Mouse (Mus musculus) CD4-positive helper T cell, adult 2 months (primary cell): ENCODE measurements around the gene Gm11168.
A peak's percentile ranks its signal among the peaks of the same experiment; 100 is the strongest.
"Not testable (repeated sequence)": the region's sequence is repeated elsewhere in the genome, so short reads cannot be mapped to it uniquely, and the experiment has no call there.

Experiments
- DNase-seq: peaks from one replicate; pipeline ENCODE4 v3.0.0-alpha.2; 2012; ENCODE audit warnings: low read depth, missing footprints, low spot score

Gm11168 gene

DNA sequence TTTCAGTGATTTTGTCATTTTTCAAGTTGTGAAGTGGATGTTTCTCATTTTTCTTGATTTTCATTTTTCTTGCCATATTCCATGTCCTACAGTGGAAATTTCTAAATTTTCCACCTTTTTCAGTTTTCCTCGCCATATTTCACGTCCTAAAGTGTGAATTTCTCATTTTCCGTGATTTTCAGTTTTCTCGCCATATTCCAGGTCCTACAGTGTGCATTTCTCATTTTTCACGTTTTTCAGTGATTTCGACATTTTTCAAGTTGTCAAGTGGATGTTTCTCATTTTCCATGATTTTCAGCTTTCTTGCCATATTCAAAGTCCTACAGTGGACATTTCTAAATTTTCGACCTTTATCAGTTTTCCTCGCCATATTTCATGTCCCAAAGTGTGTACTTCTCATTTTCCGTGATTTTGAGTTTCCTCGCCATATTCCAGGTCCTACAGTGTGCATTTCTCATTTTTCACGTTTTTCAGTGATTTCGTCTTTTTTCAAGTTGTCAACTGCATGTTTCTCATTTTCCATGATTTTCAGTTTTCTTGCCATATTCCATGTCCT is 21.8 kb downstream of the Gm11168 start, which contains the start of gene Gm10717:
Gene Gm10717 (plus strand): TSS at position 506 of the 556 bp plus-strand sequence.
- DNase-seq: not testable (repeated sequence)

GRCm38 (mm10) chr9:3025653-3026052 is 22.5 kb downstream of the Gm11168 start:
- DNase-seq: not testable (repeated sequence)

DNA sequence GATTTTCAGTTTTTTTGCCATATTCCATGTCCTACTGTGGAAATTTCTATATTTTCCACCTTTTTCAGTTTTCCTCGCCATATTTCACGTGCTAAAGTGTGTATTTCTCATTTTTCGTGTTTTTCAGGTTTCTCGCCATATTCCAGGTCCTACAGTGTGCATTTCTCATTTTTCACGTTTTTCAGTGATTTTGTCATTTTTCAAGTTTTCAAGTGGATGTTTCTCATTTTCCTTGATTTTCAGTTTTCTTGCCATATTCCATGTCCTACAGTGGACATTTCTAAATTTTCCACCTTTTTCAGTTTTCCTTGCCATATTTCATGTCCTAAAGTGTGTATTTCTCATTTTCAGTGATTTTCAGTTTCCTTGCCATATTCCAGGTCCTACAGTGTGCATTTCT is 23.0 kb downstream of the Gm11168 start:
- DNase-seq: not testable (repeated sequence)

- not testable (repeated sequence) for DNase-seq
Measured at GRCm38 (mm10) chr9:3026741-3027140, 23.6 kb downstream of the Gm11168 start.

DNA sequence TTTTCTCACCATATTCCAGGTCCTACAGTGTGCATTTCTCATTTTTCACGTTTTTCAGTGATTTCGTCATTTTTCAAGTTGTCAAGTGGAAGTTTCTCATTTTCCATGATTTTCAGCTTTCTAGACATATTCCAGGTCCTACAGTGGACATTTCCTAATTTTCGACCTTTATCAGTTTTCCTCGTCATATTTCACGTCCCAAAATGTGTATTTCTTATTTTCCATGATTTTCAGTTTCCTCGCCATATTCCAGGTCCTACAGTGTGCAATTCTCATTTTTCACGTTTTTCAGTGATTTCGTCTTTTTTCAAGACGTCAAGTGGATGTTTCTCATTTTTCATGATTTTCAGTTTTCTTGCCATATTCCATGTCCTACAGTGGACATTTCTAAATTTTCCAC is 24.1 kb downstream of the Gm11168 start:
- peak; percentile 58 for DNase-seq

DNA sequence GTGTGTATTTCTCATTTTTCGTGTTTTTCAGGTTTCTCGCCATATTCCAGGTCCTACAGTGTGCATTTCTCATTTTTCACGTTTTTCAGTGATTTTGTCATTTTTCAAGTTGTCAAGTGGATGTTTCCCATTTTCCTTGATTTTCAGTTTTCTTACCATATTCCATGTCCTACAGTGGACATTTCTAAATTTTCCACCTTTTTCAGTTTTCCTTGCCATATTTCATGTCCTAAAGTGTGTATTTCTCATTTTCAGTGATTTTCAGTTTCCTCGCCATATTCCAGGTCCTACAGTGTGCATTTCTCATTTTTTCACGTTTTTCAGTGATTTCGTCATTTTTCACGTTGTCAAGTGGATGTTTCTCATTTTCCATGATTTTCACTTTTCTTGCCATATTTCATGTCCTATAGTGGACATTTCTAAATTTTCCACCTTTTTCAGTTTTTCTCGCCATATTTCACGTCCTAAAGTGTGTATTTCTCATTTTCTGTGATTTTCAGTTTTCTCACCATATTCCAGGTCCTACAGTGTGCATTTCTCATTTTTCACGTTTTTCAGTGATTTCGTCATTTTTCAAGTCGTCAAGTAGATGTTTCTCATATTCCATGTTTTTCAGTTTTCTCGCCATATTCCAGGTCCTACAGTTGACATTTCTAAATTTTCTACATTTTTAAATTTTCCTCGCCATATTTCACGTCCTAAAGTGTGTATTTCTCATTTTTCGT is 26.3 kb downstream of the Gm11168 start:
- DNase-seq: not testable (repeated sequence)

DNA sequence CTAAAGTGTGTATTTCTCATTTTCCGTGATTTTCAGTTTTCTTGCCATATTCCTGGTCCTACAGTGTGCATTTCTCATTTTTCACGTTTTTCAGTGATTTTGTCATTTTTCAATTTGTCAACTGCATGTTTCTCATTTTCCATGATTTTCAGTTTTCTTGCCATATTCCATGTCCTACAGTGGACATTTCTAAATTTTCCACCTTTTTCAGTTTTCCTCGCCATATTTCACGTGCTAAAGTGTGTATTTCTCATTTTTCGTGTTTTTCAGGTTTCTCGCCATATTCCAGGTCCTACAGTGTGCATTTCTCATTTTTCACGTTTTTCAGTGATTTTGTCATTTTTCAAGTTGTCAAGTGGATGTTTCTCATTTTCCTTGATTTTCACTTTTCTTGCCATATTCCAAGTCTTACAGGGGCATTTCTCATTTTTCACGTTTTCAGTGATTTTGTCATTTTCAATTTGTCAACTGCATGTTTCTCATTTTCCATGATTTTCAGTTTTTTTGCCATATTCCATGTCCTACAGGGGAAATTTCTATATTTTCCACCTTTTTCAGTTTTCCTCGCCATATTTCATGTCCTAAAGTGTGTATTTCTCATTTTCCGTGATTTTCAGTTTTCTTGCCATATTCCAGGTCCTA is 27.7 kb downstream of the Gm11168 start:
- peak; percentile 80 for DNase-seq

DNA sequence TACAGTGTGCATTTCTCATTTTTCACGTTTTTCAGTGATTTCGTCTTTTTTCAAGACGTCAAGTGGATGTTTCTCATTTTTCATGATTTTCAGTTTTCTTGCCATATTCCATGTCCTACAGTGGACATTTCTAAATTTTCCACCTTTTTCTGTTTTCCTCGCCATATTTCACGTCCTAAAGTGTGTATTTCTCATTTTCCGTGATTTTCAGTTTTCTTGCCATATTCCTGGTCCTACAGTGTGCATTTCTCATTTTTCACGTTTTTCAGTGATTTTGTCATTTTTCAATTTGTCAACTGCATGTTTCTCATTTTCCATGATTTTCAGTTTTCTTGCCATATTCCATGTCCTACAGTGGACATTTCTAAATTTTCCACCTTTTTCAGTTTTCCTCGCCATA is 31.2 kb downstream of the Gm11168 start, which contains the start of gene Gm17535:
Gene Gm17535 (plus strand): TSS at position 301 of the 400 bp plus-strand sequence.
- not testable (repeated sequence) for DNase-seq

DNA sequence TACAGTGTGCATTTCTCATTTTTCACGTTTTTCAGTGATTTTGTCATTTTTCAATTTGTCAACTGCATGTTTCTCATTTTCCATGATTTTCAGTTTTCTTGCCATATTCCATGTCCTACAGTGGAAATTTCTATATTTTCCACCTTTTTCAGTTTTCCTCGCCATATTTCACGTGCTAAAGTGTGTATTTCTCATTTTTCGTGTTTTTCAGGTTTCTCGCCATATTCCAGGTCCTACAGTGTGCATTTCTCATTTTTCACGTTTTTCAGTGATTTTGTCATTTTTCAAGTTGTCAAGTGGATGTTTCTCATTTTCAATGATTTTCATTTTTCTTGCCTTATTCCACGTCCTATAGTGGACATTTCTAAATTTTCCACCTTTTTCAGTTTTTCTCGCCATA is 33.4 kb downstream of the Gm11168 start, which contains the start of gene Gm10715:
Gene Gm10715 (plus strand): TSS at position 301 of the 400 bp plus-strand sequence.
- DNase-seq: not testable (repeated sequence)

DNA sequence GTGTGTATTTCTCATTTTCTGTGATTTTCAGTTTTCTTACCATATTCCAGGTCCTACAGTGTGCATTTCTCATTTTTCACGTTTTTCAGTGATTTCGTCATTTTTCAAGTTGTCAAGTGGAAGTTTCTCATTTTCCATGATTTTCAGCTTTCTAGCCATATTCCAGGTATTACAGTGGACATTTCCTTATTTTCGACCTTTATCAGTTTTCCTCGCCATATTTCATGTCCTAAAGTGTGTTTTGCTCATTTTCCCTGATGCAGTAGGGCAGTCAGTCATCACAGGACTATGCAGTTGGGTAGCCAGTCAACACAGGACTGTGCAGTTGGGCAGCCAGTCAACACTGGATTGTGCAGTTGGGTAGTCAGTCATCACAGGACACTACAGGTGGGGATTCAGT is 35.0 kb downstream of the Gm11168 start:
- DNase-seq: peak; percentile 4
